Mouse (Mus musculus) intestine, postnatal 0 days (tissue): ENCODE measurements around the gene Dclk1. TPM values are rescaled to one million over a fixed set of nuclear protein-coding genes. Genes with fewer than 3 reads are reported as not detected.
A peak's percentile ranks its signal among the peaks of the same experiment; 100 is the strongest.

Source experiments
- ATAC-seq: fragments of 200-750 bp; cut with Nextera tagmentation; 2 replicates; pipeline ENCODE4 v1.8.0; 2017; ENCODE audit warnings: mild to moderate bottlenecking, moderate TSS enrichment, moderate library complexity
- H3K27ac ChIP-seq: fragments of 300-500 bp; sonication (generic); 2 replicates; pipeline ENCODE4 v1.5.1; 2014; ENCODE audit warnings: mild to moderate bottlenecking, low read depth, low read length, moderate library complexity
- H3K27me3 ChIP-seq: fragments of 300-500 bp; sonication (generic); replicated peaks from 2 replicates; pipeline ENCODE4 v1.6.1; 2014; ENCODE audit warnings: low read length, mixed read lengths; ENCODE audit not compliant: control insufficient read depth, insufficient read depth
- H3K36me3 ChIP-seq: fragments of 300-500 bp; sonication (generic); 2 replicates; pipeline ENCODE4 v1.6.1; 2014; ENCODE audit warnings: mild to moderate bottlenecking, moderate library complexity; ENCODE audit not compliant: control insufficient read depth, insufficient read depth
- H3K4me1 ChIP-seq: fragments of 300-500 bp; sonication (generic); replicated peaks from 2 replicates; pipeline ENCODE4 v1.6.1; 2014; ENCODE audit warnings: antibody characterized with exemption, low read length, mixed read lengths; ENCODE audit not compliant: control insufficient read depth, insufficient read depth
- H3K4me2 ChIP-seq: fragments of 300-500 bp; sonication (generic); replicated peaks from 2 replicates; pipeline ENCODE4 v1.6.1; 2014; ENCODE audit warnings: low read depth, mild to moderate bottlenecking, moderate library complexity
- H3K4me3 ChIP-seq: fragments of 300-500 bp; sonication (generic); 2 replicates; pipeline ENCODE4 v1.5.1; 2014; ENCODE audit warnings: low read depth, low read length
- H3K9ac ChIP-seq: fragments of 300-500 bp; sonication (generic); 2 replicates; pipeline ENCODE4 v1.6.1; 2014; ENCODE audit warnings: mild to moderate bottlenecking, low read depth, low read length
- H3K9me3 ChIP-seq: fragments of 300-500 bp; sonication (generic); 2 replicates; pipeline ENCODE4 v1.6.1; 2016; ENCODE audit warnings: mixed run types; ENCODE audit not compliant: control insufficient read depth
- CTCF ChIP-seq: sonication (generic); IDR thresholded peaks from 2 replicates; pipeline ENCODE4 v1.5.1; 2016; ENCODE audit warnings: low read depth, mild to moderate bottlenecking, control low read depth, antibody characterized with exemption, moderate library complexity
- WGBS: fragments of 180-500 bp; shearing (Covaris S2); extraction: QIAGEN DNeasy Blood & Tissue Kit; methylation state at CpG from one replicate; pipeline ENCODE4 v1.1.7; 2014; 5-methylcytosine and 5-hydroxymethylcytosine counted together
- polyA plus RNA-seq: library from polyadenylated mRNA; unstranded; fragments of >200 nt; fragmentation: Nextera tagmentation; extraction: Ambion mirVana; gene quantifications from 2 replicates; pipeline ENCODE4 v1.2.1, GENCODE M21; 2015

Dclk1 gene
- polyA plus RNA-seq, 1 experiment from 2014 or later, result 5.0 TPM

DNA sequence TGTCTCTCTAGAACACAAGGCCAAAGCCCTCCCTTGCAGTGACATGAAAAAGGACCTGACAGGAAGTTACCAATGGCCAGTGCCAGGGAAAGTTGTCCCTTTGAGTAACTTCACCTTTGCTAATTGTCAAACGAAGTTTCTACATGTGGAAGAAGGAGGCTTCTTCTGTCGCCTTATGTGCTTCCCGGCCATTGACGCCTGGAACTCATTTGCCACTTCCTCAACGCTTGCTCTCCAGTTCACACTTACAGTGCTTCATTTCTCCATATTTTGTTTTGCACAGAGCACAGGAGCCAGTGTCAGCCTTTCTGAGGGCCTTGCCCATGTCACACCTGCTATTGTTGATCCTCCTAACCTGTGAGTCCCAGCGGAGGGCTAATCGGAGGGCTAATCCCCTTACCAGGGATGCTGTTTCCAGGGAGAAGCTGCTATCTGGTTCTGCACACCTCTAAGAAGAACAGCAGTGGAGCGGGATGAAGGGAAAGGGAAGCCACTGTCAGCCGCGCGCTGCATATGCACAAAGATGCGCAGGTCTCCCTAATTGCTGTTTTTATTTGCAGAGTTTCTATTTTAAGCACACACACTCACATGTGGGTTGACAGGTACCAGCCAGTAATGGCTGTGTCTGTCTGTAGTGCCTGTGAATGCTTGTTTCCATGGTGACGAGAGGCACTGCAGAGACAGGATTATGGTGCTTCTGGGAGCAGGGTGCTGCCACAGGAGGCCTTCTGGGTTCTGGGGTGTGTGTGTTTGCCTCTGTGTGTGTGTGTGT, 109.3 kb downstream of the Dclk1 start:
- WGBS, result 52% methylated on average over 13 of the region's 13 CpGs

DNA sequence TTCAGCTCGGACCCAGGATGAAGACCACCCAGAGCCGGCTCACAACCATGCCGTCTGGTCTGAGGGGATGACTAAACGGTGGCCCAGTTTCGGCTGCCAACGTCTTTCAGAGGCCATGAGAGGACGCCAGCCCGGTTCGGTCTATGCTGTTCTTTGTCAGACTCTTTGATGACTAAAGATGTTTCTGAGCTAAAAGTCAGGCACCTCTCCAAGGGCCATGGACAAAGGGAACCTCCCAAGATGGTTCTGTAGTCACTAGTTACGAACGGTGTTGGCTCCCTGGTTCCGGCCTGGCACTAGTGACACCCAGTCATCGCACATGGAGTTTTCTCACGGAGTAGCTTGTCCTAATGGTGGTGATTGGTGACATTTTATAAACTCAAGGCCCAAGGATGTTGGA, 110.4 kb downstream of the Dclk1 start:
- ATAC-seq, result no peak
- no peaks in the 10 kb centered on the region for H3K36me3 ChIP-seq
- no peak overlapping the region for H3K4me3 ChIP-seq
- WGBS, result 87% methylated on average over 14 of the region's 14 CpGs
- H3K4me2 ChIP-seq, result no peak overlapping the region
- no peak for TF ChIP-seq CTCF
- no peak overlapping the region for H3K27ac ChIP-seq
- no peaks in the 10 kb centered on the region for H3K4me1 ChIP-seq
- H3K27me3 ChIP-seq, result no peaks in the 10 kb centered on the region
- H3K9me3 ChIP-seq, result no peaks in the 10 kb centered on the region
- H3K9ac ChIP-seq, result no peak overlapping the region

More for the DNA sequence above, 109.3 kb downstream of the Dclk1 start:
- Histone ChIP-seq H3K4me1 (no peaks in the 10 kb centered on the region), H3K4me2 (no peak overlapping the region), H3K36me3 (no peaks in the 10 kb centered on the region), H3K4me3 (no peak overlapping the region), H3K9ac (no peak overlapping the region), H3K27ac (no peak overlapping the region), H3K9me3 (no peaks in the 10 kb centered on the region), H3K27me3 (no peaks in the 10 kb centered on the region)
- ATAC-seq, result no peak
- TF ChIP-seq CTCF, result no peak

GRCm38 (mm10) chr3:55353169-55353568, 111.0 kb downstream of the Dclk1 start:
- Histone ChIP-seq H3K36me3 (no peaks in the 10 kb centered on the region), H3K4me3 (no peak overlapping the region), H3K27me3 (no peaks in the 10 kb centered on the region), H3K9me3 (no peaks in the 10 kb centered on the region), H3K9ac (no peak overlapping the region), H3K4me2 (no peak overlapping the region), H3K4me1 (no peaks in the 10 kb centered on the region), H3K27ac (no peak overlapping the region)
- 82% methylated on average over 9 of the region's 9 CpGs for WGBS
- no peak for TF ChIP-seq CTCF
- ATAC-seq, result no peak

DNA sequence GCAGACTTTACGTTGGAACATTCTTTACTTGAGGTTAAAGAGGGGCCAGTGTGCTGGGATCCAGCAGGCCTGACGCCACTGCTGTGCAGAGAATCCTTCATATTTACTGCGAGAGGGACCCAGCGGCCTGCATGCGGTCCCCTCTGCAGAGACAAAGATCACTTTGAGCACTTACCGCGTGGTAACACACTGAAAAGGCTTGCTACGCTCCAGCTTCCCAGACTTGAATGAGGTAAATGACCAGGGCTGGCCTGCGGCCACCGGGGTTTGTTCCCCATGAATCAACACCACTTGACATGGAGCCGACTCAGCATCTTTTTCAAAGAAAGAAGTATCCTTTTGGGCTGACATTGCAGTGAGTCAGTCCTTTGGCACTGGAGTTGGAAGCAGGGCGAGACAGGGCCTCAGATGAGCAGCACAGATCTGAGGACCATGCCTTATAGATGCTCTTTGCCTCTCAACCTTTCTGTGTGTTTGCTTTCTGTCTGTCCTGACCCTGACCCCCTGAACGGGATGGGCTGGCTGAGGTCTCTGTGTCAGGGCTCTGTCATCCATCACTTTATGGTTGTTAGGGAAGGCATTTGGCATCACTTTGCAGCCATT, 111.8 kb downstream of the Dclk1 start:
- H3K9ac ChIP-seq, result no peak overlapping the region
- 54% methylated on average over 13 of the region's 13 CpGs for WGBS
- ATAC-seq, result no peak

DNA sequence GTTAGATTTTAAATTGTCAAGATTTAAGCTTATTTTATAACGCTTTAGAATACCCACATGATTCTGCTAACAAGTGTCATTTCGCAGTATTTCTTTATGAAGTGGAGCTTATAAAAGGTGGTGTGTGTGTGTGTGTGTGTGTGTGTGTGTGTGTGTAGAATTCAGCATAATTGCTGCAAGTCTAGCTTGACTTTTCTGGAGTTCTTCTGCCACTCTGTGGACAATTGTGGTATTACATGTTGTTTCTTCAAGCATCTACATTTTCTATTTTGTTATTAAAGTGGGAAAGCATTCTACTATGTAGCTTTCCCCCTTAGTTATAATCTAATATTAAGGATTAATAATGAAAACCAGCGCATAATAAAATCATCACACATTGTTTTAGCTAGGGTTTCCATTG, 112.6 kb downstream of the Dclk1 start:
- no peak overlapping the region for H3K4me3 ChIP-seq
- no peak for ATAC-seq
- WGBS, result 24% methylated on average over 3 of the region's 3 CpGs
- no peaks in the 10 kb centered on the region for H3K27me3 ChIP-seq
- no peak overlapping the region for H3K9ac ChIP-seq
- no peaks in the 10 kb centered on the region for H3K4me1 ChIP-seq
- H3K27ac ChIP-seq, result no peak overlapping the region
- no peak overlapping the region for H3K4me2 ChIP-seq
- no peaks in the 10 kb centered on the region for H3K9me3 ChIP-seq
- no peaks in the 10 kb centered on the region for H3K36me3 ChIP-seq
- peak; percentile 80 for TF ChIP-seq CTCF

More for the DNA sequence above, 111.8 kb downstream of the Dclk1 start:
- no peaks in the 10 kb centered on the region for H3K27me3 ChIP-seq
- no peaks in the 10 kb centered on the region for H3K4me1 ChIP-seq
- no peak for TF ChIP-seq CTCF
- no peaks in the 10 kb centered on the region for H3K9me3 ChIP-seq
- H3K27ac ChIP-seq, result no peak overlapping the region
- no peak overlapping the region for H3K4me3 ChIP-seq
- H3K36me3 ChIP-seq, result no peaks in the 10 kb centered on the region
- no peak overlapping the region for H3K4me2 ChIP-seq

- WGBS, result 85% methylated on average over 8 of the region's 8 CpGs
- H3K9me3 ChIP-seq, result no peaks in the 10 kb centered on the region
- no peak for ATAC-seq
- no peak overlapping the region for H3K27ac ChIP-seq
- H3K4me2 ChIP-seq, result no peak overlapping the region
- H3K36me3 ChIP-seq, result no peaks in the 10 kb centered on the region
- H3K4me3 ChIP-seq, result no peak overlapping the region
- TF ChIP-seq CTCF, result no peak
- H3K27me3 ChIP-seq, result no peaks in the 10 kb centered on the region
- no peaks in the 10 kb centered on the region for H3K4me1 ChIP-seq
- H3K9ac ChIP-seq, result no peak overlapping the region
Measured at GRCm38 (mm10) chr3:55358486-55358885, 116.3 kb downstream of the Dclk1 start.
